Mouse (Mus musculus) neural tube, embryonic 11.5 days (tissue): ENCODE data around the gene Ubxn6. TPM values are rescaled to one million over a fixed set of nuclear protein-coding genes. Genes with fewer than 3 reads are reported as not detected.

Experiments
- ATAC-seq: fragments of 200-750 bp; cut with Nextera tagmentation; 2 replicates; pipeline ENCODE4 v1.8.0; 2017; ENCODE audit warnings: moderate number of reproducible peaks, mild to moderate bottlenecking, moderate TSS enrichment, moderate library complexity; ENCODE audit not compliant: insufficient read depth, low FRiP score, low TSS enrichment
- DNase-seq: peaks from one replicate; pipeline ENCODE4 v3.0.0-alpha.2; 2015; ENCODE audit warnings: low spot score
- H3K27ac ChIP-seq: fragments of 300-500 bp; sonication (generic); 2 replicates; pipeline ENCODE4 v1.5.1; 2014; ENCODE audit warnings: low read depth, mild to moderate bottlenecking, low read length
- H3K27me3 ChIP-seq: fragments of 300-500 bp; sonication (generic); 2 replicates; pipeline ENCODE4 v1.6.1; 2014; ENCODE audit warnings: mild to moderate bottlenecking, low read length, mixed read lengths; ENCODE audit not compliant: control insufficient read depth, insufficient read depth
- H3K36me3 ChIP-seq: fragments of 300-500 bp; sonication (generic); 2 replicates; pipeline ENCODE4 v1.6.1; 2014; ENCODE audit warnings: mild to moderate bottlenecking, low read length, moderate library complexity, mixed read lengths; ENCODE audit not compliant: control insufficient read depth, insufficient read depth
- H3K4me1 ChIP-seq: fragments of 300-500 bp; sonication (generic); 2 replicates; pipeline ENCODE4 v1.6.1; 2014; ENCODE audit warnings: low read length, mixed read lengths; ENCODE audit not compliant: control insufficient read depth, insufficient read depth
- H3K4me2 ChIP-seq: fragments of 300-500 bp; sonication (generic); 2 replicates; pipeline ENCODE4 v1.6.1; 2014; ENCODE audit warnings: low read depth, mild to moderate bottlenecking, moderate library complexity
- H3K4me3 ChIP-seq: fragments of 300-500 bp; sonication (generic); 2 replicates; pipeline ENCODE4 v1.5.1; 2014; ENCODE audit warnings: low read depth, low read length
- H3K9ac ChIP-seq: fragments of 300-500 bp; sonication (generic); 2 replicates; pipeline ENCODE4 v1.6.1; 2014; ENCODE audit warnings: mild to moderate bottlenecking, low read length
- H3K9me3 ChIP-seq: fragments of 300-500 bp; sonication (generic); 2 replicates; pipeline ENCODE4 v1.6.1; 2016; ENCODE audit warnings: low read length; ENCODE audit not compliant: control insufficient read depth
- WGBS: fragments of 180-500 bp; shearing (Covaris S2); extraction: QIAGEN DNeasy Blood & Tissue Kit; methylation state at CpG from one replicate; pipeline ENCODE4 v1.1.7; 2014; 5-methylcytosine and 5-hydroxymethylcytosine counted together
- polyA plus RNA-seq: library from polyadenylated mRNA; unstranded; fragments of >200 nt; fragmentation: Nextera tagmentation; extraction: Ambion mirVana; gene quantifications from 2 replicates; pipeline ENCODE4 v1.2.1, GENCODE M21; 2014

The Ubxn6 gene
- polyA plus RNA-seq, 1 experiment from 2014 or later = 45.6 TPM

DNA sequence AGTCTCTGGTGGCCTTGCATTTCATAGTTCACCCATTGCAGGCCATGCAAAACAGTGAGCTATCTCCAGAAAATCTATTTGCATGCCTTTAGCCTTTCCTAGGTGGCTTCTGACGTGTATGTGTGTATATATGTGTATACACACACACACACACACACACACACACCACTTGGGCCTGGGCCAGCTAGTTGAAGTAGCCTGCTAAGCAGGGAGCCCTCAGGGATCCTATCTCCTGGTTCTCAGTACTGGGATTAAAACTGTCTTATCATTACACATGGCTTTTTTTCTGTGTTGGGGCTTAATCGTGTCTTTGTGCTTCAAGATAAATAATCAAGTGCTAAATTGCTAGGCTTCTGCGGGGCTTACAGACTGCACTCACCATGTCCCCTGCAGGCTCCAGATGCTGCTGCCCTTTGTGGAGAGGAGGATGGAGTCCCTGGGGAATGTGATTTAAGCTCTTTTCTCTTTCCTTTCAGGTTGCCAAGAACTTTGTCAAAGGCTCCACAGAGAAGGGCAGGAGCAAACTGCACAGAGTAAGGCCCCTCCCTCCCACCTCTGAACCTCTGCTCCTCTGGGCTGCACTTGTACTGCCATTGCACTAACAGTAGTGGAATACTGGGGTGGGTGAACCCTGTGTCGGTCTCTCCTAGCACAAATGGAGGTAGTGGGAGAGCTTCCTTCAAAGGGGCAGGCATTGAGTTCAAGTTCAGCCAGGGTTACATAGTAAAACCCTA is 18.7 kb downstream of the Ubxn6 start:
- ATAC-seq (no peak), DNase-seq (no peak)
- Histone ChIP-seq H3K9ac (no peak overlapping the region), H3K27me3 (no peaks in the 10 kb centered on the region), H3K4me2 (no peak overlapping the region), H3K36me3 (peaks cover 16% of the 10 kb centered on the region), H3K27ac (no peak overlapping the region), H3K4me3 (no peak overlapping the region), H3K4me1 (no peaks in the 10 kb centered on the region), H3K9me3 (no peaks in the 10 kb centered on the region)
- 83% methylated on average over 4 of the region's 4 CpGs for WGBS

DNA sequence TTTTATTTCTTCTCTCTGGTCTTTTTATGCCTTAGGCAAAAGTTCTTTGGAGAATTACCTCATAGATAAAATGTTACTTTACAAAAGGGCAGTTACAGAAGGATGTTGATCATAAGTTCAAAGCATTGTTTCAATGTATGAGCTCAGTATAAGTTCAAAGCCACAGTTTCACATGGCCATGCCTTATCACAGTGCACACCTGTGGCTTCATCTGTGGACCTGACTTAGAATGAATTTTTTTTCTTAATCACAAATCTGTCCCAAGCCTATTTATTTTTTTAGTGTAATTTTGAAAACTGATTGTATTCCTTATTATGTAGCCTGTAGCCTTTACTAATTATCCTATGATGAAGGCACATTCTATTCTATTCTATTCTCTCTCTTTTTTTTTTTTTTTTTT is 19.9 kb downstream of the Ubxn6 start:
- ATAC-seq (no peak), DNase-seq (no peak)
- no peaks in the 10 kb centered on the region for H3K9me3 ChIP-seq
- no peak overlapping the region for H3K27ac ChIP-seq
- no peak overlapping the region for H3K4me2 ChIP-seq
- H3K27me3 ChIP-seq = no peaks in the 10 kb centered on the region
- no peak overlapping the region for H3K9ac ChIP-seq
- peaks cover 18% of the 10 kb centered on the region for H3K36me3 ChIP-seq
- H3K4me3 ChIP-seq = no peak overlapping the region
- no peaks in the 10 kb centered on the region for H3K4me1 ChIP-seq

DNA sequence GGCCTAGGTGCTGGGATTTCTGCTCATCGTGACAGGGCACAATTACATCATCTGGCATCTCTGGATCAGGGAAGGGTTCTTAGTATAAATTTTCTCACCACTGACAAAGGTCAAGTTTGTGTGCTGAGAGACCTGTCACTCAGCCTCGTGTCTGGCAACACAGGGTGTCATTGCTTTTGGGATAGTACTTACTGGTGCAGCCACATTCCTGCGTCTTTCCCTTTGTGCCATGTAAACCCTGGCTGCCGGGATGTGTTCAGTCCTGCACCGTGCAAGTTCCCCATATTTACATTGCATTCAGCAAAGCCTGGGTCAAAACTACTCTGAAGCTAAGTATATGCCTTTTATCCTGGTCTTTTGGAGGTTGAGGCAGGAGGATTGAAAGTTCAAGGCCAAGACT is 23.5 kb downstream of the Ubxn6 start:
- H3K9ac ChIP-seq = no peak overlapping the region
- 92% methylated on average over 5 of the region's 5 CpGs for WGBS
- peaks cover 25% of the 10 kb centered on the region for H3K36me3 ChIP-seq
- H3K27me3 ChIP-seq = no peaks in the 10 kb centered on the region
- no peak overlapping the region for H3K4me2 ChIP-seq
- no peak overlapping the region for H3K27ac ChIP-seq
- ATAC-seq = no peak
- H3K9me3 ChIP-seq = no peaks in the 10 kb centered on the region
- H3K4me3 ChIP-seq = no peak overlapping the region
- no peaks in the 10 kb centered on the region for H3K4me1 ChIP-seq
- DNase-seq = no peak

DNA sequence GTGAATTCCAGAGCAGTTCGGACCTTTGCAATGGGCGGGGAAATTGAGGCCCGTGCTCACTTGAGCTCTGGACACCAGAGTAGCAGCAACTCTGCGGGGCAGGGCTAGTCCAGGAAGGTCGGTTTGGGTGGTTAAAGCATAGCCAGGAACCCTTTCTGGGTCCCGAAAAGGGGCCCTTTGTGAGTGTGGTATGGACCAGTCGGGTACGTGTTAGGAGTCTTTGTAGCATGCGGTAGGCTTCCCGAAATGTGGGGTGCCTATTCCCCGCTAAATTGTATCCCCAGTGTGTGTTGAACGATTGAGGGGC is 34.0 kb downstream of the Ubxn6 start:
- H3K27me3 ChIP-seq = no peaks in the 10 kb centered on the region
- H3K9ac ChIP-seq = peak overlapping the region; percentile 77
- peak overlapping the region; percentile 80 for H3K4me2 ChIP-seq
- peak overlapping the region; percentile 68 for H3K4me3 ChIP-seq
- H3K9me3 ChIP-seq = no peaks in the 10 kb centered on the region
- peaks cover 6% of the 10 kb centered on the region for H3K4me1 ChIP-seq
- ATAC-seq (no peak), DNase-seq (no peak)
- H3K36me3 ChIP-seq = no peaks in the 10 kb centered on the region
- under 1% methylated on average over 12 of the region's 12 CpGs for WGBS
- H3K27ac ChIP-seq = no peak overlapping the region

DNA sequence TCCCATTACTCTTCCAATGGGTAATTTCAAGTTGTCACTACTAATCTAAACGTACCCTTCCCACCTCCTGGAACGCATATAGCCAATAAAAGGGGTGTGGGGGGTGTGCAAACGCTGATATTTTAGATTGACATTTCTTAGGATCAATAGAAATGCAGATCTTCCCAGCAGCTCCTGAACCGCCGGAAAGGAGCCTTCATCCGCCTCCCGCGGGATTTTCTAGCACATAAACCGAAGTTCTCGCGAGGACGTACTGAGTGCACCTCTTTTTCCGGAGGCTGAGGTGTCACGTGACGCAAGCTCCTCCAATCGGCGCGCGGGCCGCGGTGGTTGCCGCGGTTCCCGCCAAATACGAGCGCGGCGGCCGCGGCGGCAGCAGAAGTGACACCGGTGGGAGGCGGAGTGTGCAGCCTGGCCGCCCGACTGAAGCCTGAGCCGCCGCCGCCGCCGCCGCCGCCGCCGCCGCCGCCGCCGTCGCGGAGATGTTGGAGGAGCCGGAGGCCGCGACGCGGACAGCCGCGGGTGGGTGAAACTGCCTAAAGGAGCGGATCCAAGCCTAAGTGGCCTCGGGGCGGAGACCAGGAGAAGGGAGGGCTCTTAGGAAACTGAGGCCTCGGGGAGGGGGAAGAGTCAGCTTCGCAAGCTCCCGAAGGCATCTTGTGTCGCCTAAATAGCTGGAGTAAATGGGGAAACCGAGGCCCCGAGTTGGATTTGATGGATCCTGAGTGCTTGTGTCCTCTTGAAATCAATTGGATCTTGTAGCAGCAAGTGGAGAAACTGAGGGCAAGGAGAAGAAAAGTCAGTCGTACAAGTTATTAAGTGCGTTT is 34.6 kb downstream of the Ubxn6 start, which contains the start of gene Chaf1a:
Gene Chaf1a, plus strand, starts transcription at position 410 of the 827 bp plus-strand sequence.
- DNase-seq (peak; percentile 97), ATAC-seq (peak; percentile 75)
- H3K4me3 ChIP-seq = peak within 1 kb of the TSS; percentile 68
- no peaks in the 10 kb centered on the region for H3K36me3 ChIP-seq
- H3K27ac ChIP-seq = peak within 1 kb of the TSS; percentile 1; the same call in 1 of the 2 replicates
- peak within 1 kb of the TSS; percentile 77 for H3K9ac ChIP-seq
- 0% methylated on average over 68 of the region's 68 CpGs for WGBS
- H3K27me3 ChIP-seq = no peaks in the 10 kb centered on the region
- peak within 1 kb of the TSS; percentile 80 for H3K4me2 ChIP-seq
- no peaks in the 10 kb centered on the region for H3K9me3 ChIP-seq
- H3K4me1 ChIP-seq = peaks cover 9% of the 10 kb centered on the region

DNA sequence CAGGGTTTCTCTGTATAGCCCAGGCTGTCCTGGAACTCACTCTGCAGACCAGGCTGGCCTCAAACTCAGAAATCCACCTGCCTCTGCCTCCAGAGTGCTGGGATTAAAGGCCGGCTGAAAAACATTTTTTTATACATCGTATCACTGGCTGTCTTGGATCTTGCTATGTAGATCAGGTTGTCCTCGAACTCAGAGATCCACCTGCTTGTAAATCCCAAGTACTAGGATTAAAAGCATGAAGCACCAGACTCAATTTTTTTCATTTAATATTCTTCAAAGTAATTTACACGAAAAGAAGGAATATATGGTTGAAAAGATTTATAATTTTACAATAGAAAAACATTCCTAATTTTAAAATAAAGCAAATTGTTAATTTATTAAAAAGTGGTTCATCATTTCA is 35.5 kb downstream of the Ubxn6 start:
- Histone ChIP-seq H3K4me1 (peaks cover 14% of the 10 kb centered on the region), H3K36me3 (no peaks in the 10 kb centered on the region), H3K27me3 (no peaks in the 10 kb centered on the region), H3K9me3 (no peaks in the 10 kb centered on the region), H3K9ac (no peak overlapping the region), H3K4me3 (no peak overlapping the region), H3K27ac (no peak overlapping the region), H3K4me2 (no peak overlapping the region; the same call in 1 of the 2 replicates)
- DNase-seq (no peak), ATAC-seq (no peak)
- 82% methylated on average over 4 of the region's 4 CpGs for WGBS

DNA sequence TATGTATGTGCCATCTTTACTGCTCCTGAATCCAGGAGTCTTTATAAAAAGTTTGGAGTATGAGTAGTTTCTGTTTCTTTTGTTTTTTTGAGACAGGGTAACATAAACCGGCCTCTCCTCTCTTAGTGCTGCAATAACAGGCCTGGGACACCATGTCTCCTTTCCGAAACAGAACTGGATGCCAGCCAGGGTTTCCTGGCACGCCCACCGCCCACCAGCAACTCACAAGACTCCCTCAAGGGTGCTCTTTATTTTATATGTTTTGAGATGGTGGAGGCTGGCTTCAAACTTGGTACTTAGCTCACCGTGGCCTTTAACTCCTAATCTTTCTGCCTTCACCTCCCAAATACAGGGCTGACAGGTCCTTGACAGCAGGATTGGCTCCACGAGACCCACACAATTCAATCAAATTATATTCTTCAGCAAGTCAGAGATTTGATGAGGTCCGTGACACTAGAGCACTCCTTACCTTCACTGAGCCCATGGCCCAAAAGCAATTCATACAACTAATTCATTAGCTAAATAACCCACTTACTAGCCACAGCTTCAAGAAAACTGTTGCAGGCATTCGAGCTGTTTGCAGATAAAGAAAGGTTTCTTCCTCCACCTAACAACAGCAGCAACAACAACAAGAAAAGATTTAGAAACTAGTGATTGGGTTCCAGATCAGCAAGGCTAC is 36.1 kb downstream of the Ubxn6 start:
- H3K27ac ChIP-seq = no peak overlapping the region
- H3K9me3 ChIP-seq = no peaks in the 10 kb centered on the region
- no peak for ATAC-seq
- no peak overlapping the region for H3K4me3 ChIP-seq
- no peaks in the 10 kb centered on the region for H3K27me3 ChIP-seq
- no peak overlapping the region for H3K9ac ChIP-seq
- H3K36me3 ChIP-seq = no peaks in the 10 kb centered on the region
- peaks cover 14% of the 10 kb centered on the region for H3K4me1 ChIP-seq
- DNase-seq = no peak
- no peak overlapping the region for H3K4me2 ChIP-seq
- WGBS = 91% methylated on average over 8 of the region's 8 CpGs

DNA sequence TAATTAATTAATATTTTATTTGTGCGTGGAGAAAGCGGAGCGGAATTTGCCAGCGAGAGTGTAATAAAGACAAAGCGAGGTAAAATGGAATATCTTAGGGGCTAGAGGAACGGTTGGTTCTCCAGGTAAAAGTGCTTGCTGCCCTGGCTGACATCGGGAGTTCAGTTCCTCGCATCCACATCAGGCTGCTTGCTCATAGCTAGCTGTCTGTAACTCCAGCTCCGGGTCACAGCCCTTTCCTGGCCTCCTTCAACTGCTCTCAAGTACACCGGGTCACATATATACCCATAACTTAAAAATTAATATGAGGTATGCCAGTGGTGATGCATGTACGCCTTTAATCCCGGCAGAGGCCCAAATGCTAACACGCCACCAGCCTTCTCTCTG is 37.9 kb downstream of the Ubxn6 start:
- Histone ChIP-seq H3K9me3 (no peaks in the 10 kb centered on the region), H3K9ac (no peak overlapping the region; the same call in 1 of the 2 replicates), H3K4me1 (peaks cover 13% of the 10 kb centered on the region), H3K4me2 (peak overlapping the region; percentile 51), H3K4me3 (peak overlapping the region; percentile 16; the same call in 1 of the 2 replicates), H3K27ac (no peak overlapping the region), H3K27me3 (no peaks in the 10 kb centered on the region), H3K36me3 (no peaks in the 10 kb centered on the region)
- WGBS = 36% methylated on average over 13 of the region's 13 CpGs
- ATAC-seq (peak; percentile 13), DNase-seq (no peak)
